Mouse (Mus musculus): ENCODE data around the gene Pde6h. TPM values are rescaled to one million over a fixed set of nuclear protein-coding genes. Genes with fewer than 3 reads are reported as not detected.

Pde6h gene
- 0.12 TPM for polyA plus RNA-seq (2012; fragmentation: generic; extraction: Trizol)

GRCm38 (mm10) chr6:136923532-136923931 lies at the start of gene Pde6h:
Gene Pde6h (plus strand): TSS chr6:136923832.
- no peak within 1 kb of the TSS for H3K4me3 ChIP-seq
- H3K4me2 ChIP-seq (ENCODE audit: low read depth): peak within 1 kb of the TSS; percentile 14
- no peaks in the 10 kb centered on the region for H3K27me3 ChIP-seq (ENCODE audit: control insufficient read depth, insufficient read depth, insufficient read length)
- H3ac ChIP-seq (ENCODE audit: control insufficient read depth, insufficient read length): no peak within 1 kb of the TSS
- H3K79me2 ChIP-seq (ENCODE audit: control insufficient read depth, insufficient read depth): no peaks in the 10 kb centered on the region
- TF ChIP-seq TCF12 (IDR thresholded peaks at IDR 0.05; ENCODE audit: insufficient read depth, poor library complexity, severe bottlenecking): no peak
- TF ChIP-seq SRF (IDR thresholded peaks at IDR 0.05; ENCODE audit: control insufficient read depth, insufficient read length, low read depth): no peak
- no peak for TF ChIP-seq E2F4 (IDR thresholded peaks at IDR 0.05; ENCODE audit: insufficient read depth)
- no peak for TF ChIP-seq POLR2AphosphoS2 (IDR thresholded peaks at IDR 0.05; ENCODE audit: insufficient read length, low read depth)
- TF ChIP-seq MAX (IDR thresholded peaks at IDR 0.05; ENCODE audit: low read depth): no peak
- no peak for TF ChIP-seq TCF3 (IDR thresholded peaks at IDR 0.05; ENCODE audit: insufficient read length, low read depth)
- TF ChIP-seq MYOD1 (IDR thresholded peaks at IDR 0.05; ENCODE audit: control insufficient read depth in 1 of 3, insufficient read length in 2 of 3, low read depth in 2 of 3): no peak
- TF ChIP-seq CEBPB (IDR thresholded peaks at IDR 0.05; ENCODE audit: insufficient read depth, poor library complexity, severe bottlenecking): no peak
- TF ChIP-seq POLR2A (IDR thresholded peaks at IDR 0.05; ENCODE audit: insufficient read length, low read depth): no peak
- TF ChIP-seq MYOG (IDR thresholded peaks at IDR 0.05; ENCODE audit: control insufficient read depth in 1 of 3, insufficient read depth in 1 of 3, insufficient read length in 2 of 3, low read depth in 2 of 3): no peak
- no peak for TF ChIP-seq USF1 (IDR thresholded peaks at IDR 0.05; ENCODE audit: low read depth)
- TF ChIP-seq REST (IDR thresholded peaks at IDR 0.05; ENCODE audit: insufficient read depth, insufficient read length): no peak
- no peaks in the 10 kb centered on the region for H3K36me3 ChIP-seq (ENCODE audit: control insufficient read depth, insufficient read depth)

GRCm38 (mm10) chr6:136874599-136874998 lies 49.0 kb upstream of the Pde6h start:
- Histone ChIP-seq H3K27me3 (ENCODE audit: control insufficient read depth, insufficient read depth, insufficient read length) (no peaks in the 10 kb centered on the region), H3K36me3 (ENCODE audit: control insufficient read depth, insufficient read depth) (no peaks in the 10 kb centered on the region), H3ac (ENCODE audit: control insufficient read depth, insufficient read length) (no peak overlapping the region), H3K4me2 (ENCODE audit: low read depth) (peak overlapping the region; percentile 64), H3K79me2 (ENCODE audit: control insufficient read depth, insufficient read depth) (no peaks in the 10 kb centered on the region), H3K4me3 (peak overlapping the region; percentile 5)
- TF ChIP-seq MYOG (IDR thresholded peaks at IDR 0.05; ENCODE audit: control insufficient read depth in 1 of 3, insufficient read depth in 1 of 3, insufficient read length in 2 of 3, low read depth in 2 of 3) (no peak), MAX (IDR thresholded peaks at IDR 0.05; ENCODE audit: low read depth) (no peak), POLR2A (IDR thresholded peaks at IDR 0.05; ENCODE audit: insufficient read length, low read depth) (no peak), POLR2AphosphoS2 (IDR thresholded peaks at IDR 0.05; ENCODE audit: insufficient read length, low read depth) (no peak), MYOD1 (IDR thresholded peaks at IDR 0.05; ENCODE audit: control insufficient read depth in 1 of 3, insufficient read length in 2 of 3, low read depth in 2 of 3) (no peak), TCF12 (IDR thresholded peaks at IDR 0.05; ENCODE audit: insufficient read depth, poor library complexity, severe bottlenecking) (no peak), CEBPB (IDR thresholded peaks at IDR 0.05; ENCODE audit: insufficient read depth, poor library complexity, severe bottlenecking) (no peak), REST (IDR thresholded peaks at IDR 0.05; ENCODE audit: insufficient read depth, insufficient read length) (no peak), SRF (IDR thresholded peaks at IDR 0.05; ENCODE audit: control insufficient read depth, insufficient read length, low read depth) (no peak), USF1 (IDR thresholded peaks at IDR 0.05; ENCODE audit: low read depth) (no peak), E2F4 (IDR thresholded peaks at IDR 0.05; ENCODE audit: insufficient read depth) (no peak)

- Histone ChIP-seq H3K4me3 (peak within 1 kb of the TSS; percentile 5), H3ac (ENCODE audit: control insufficient read depth, insufficient read length) (no peak within 1 kb of the TSS), H3K36me3 (ENCODE audit: control insufficient read depth, insufficient read depth) (no peaks in the 10 kb centered on the region), H3K79me2 (ENCODE audit: control insufficient read depth, insufficient read depth) (no peaks in the 10 kb centered on the region), H3K27me3 (ENCODE audit: control insufficient read depth, insufficient read depth, insufficient read length) (no peaks in the 10 kb centered on the region), H3K4me2 (ENCODE audit: low read depth) (peak within 1 kb of the TSS; percentile 64)
- TF ChIP-seq POLR2A (IDR thresholded peaks at IDR 0.05; ENCODE audit: insufficient read length, low read depth): peak; percentile 51
- no peak for TF ChIP-seq POLR2AphosphoS2 (IDR thresholded peaks at IDR 0.05; ENCODE audit: insufficient read length, low read depth)
Observed at GRCm38 (mm10) chr6:136875670-136876069, 48.0 kb upstream of the Pde6h start, which contains the start of gene Mgp. Gene Mgp (minus strand): TSS chr6:136875823.

GRCm38 (mm10) chr6:136881678-136882077 lies 42.0 kb upstream of the Pde6h start:
- H3K4me3 ChIP-seq: no peak overlapping the region
- no peaks in the 10 kb centered on the region for H3K79me2 ChIP-seq (ENCODE audit: control insufficient read depth, insufficient read depth)
- H3K27me3 ChIP-seq (ENCODE audit: control insufficient read depth, insufficient read depth, insufficient read length): no peaks in the 10 kb centered on the region
- TF ChIP-seq USF1 (IDR thresholded peaks at IDR 0.05; ENCODE audit: low read depth): no peak
- TF ChIP-seq TCF12 (IDR thresholded peaks at IDR 0.05; ENCODE audit: insufficient read depth, poor library complexity, severe bottlenecking): no peak
- TF ChIP-seq POLR2A (IDR thresholded peaks at IDR 0.05; ENCODE audit: insufficient read length, low read depth): no peak
- no peak for TF ChIP-seq TCF3 (IDR thresholded peaks at IDR 0.05; ENCODE audit: insufficient read length, low read depth)
- TF ChIP-seq MAX (IDR thresholded peaks at IDR 0.05; ENCODE audit: low read depth): no peak
- no peak for TF ChIP-seq REST (IDR thresholded peaks at IDR 0.05; ENCODE audit: insufficient read depth, insufficient read length)
- TF ChIP-seq CEBPB (IDR thresholded peaks at IDR 0.05; ENCODE audit: insufficient read depth, poor library complexity, severe bottlenecking): no peak
- TF ChIP-seq POLR2AphosphoS2 (IDR thresholded peaks at IDR 0.05; ENCODE audit: insufficient read length, low read depth): no peak
- TF ChIP-seq SRF (IDR thresholded peaks at IDR 0.05; ENCODE audit: control insufficient read depth, insufficient read length, low read depth): no peak
- TF ChIP-seq MYOG (IDR thresholded peaks at IDR 0.05; ENCODE audit: control insufficient read depth in 1 of 3, insufficient read depth in 1 of 3, insufficient read length in 2 of 3, low read depth in 2 of 3): no peak
- no peak for TF ChIP-seq MYOD1 (IDR thresholded peaks at IDR 0.05; ENCODE audit: control insufficient read depth in 1 of 3, insufficient read length in 2 of 3, low read depth in 2 of 3)
- no peak for TF ChIP-seq E2F4 (IDR thresholded peaks at IDR 0.05; ENCODE audit: insufficient read depth)
- no peak overlapping the region for H3K4me2 ChIP-seq (ENCODE audit: low read depth)
- no peaks in the 10 kb centered on the region for H3K36me3 ChIP-seq (ENCODE audit: control insufficient read depth, insufficient read depth)
- H3ac ChIP-seq (ENCODE audit: control insufficient read depth, insufficient read length): no peak overlapping the region

- no peaks in the 10 kb centered on the region for H3K79me2 ChIP-seq (ENCODE audit: control insufficient read depth, insufficient read depth)
Observed at GRCm38 (mm10) chr6:136883431-136883915, 40.2 kb upstream of the Pde6h start.

More at GRCm38 (mm10) chr6:136883431-136883915, 40.2 kb upstream of the Pde6h start:
- no peaks in the 10 kb centered on the region for H3K36me3 ChIP-seq (ENCODE audit: control insufficient read depth, insufficient read depth)
- no peak overlapping the region for H3K4me3 ChIP-seq
- TF ChIP-seq TCF12 (IDR thresholded peaks at IDR 0.05; ENCODE audit: insufficient read depth, poor library complexity, severe bottlenecking): no peak
- no peak for TF ChIP-seq SRF (IDR thresholded peaks at IDR 0.05; ENCODE audit: control insufficient read depth, insufficient read length, low read depth)
- TF ChIP-seq POLR2A (IDR thresholded peaks at IDR 0.05; ENCODE audit: insufficient read length, low read depth): no peak
- no peak for TF ChIP-seq E2F4 (IDR thresholded peaks at IDR 0.05; ENCODE audit: insufficient read depth)
- TF ChIP-seq POLR2AphosphoS2 (IDR thresholded peaks at IDR 0.05; ENCODE audit: insufficient read length, low read depth): no peak
- no peak for TF ChIP-seq MYOG (IDR thresholded peaks at IDR 0.05; ENCODE audit: control insufficient read depth in 1 of 3, insufficient read depth in 1 of 3, insufficient read length in 2 of 3, low read depth in 2 of 3)
- no peak for TF ChIP-seq MAX (IDR thresholded peaks at IDR 0.05; ENCODE audit: low read depth)
- no peak for TF ChIP-seq REST (IDR thresholded peaks at IDR 0.05; ENCODE audit: insufficient read depth, insufficient read length)
- TF ChIP-seq USF1 (IDR thresholded peaks at IDR 0.05; ENCODE audit: low read depth): no peak
- TF ChIP-seq MYOD1 (IDR thresholded peaks at IDR 0.05; ENCODE audit: control insufficient read depth in 1 of 3, insufficient read length in 2 of 3, low read depth in 2 of 3): no peak
- TF ChIP-seq TCF3 (IDR thresholded peaks at IDR 0.05; ENCODE audit: insufficient read length, low read depth): no peak
- no peak for TF ChIP-seq CEBPB (IDR thresholded peaks at IDR 0.05; ENCODE audit: insufficient read depth, poor library complexity, severe bottlenecking)
- no peak overlapping the region for H3K4me2 ChIP-seq (ENCODE audit: low read depth)
- no peak overlapping the region for H3ac ChIP-seq (ENCODE audit: control insufficient read depth, insufficient read length)
- H3K27me3 ChIP-seq (ENCODE audit: control insufficient read depth, insufficient read depth, insufficient read length): no peaks in the 10 kb centered on the region
